22 mouse cellular contexts compared by ENCODE assay signal in genomic region chr15:12895426-12895825, GRCm38 (mm10).
A peak's percentile ranks its signal among the peaks of the same experiment; 100 is the strongest.
DNase-seq lines count a peak whose midpoint lies in the region; ATAC-seq lines count a peak whose summit lies in the region.
"Had no signal": no experiment of that assay in that cellular context is flagged by ENCODE, and none has a peak within 500 bp of the region (broad histone marks: within the 10 kb centered on the region; RNA-seq: fewer than 3 reads in every experiment).

No protein-coding gene starts in this region.

- H3K36me3 ChIP-seq in midbrain, embryonic 15.5 days (replicated peaks), result peaks cover 33% of the 10 kb centered on the region
- H3K36me3 ChIP-seq in midbrain, embryonic 11.5 days (ENCODE audit: control insufficient read depth, insufficient read depth, low read length), result peaks cover 6% of the 10 kb centered on the region
- H3K36me3 ChIP-seq in liver, embryonic 15.5 days (replicated peaks), result peaks cover 62% of the 10 kb centered on the region
- H3K36me3 ChIP-seq in kidney, embryonic 14.5 days (ENCODE audit: control insufficient read depth, insufficient read depth, low read length), result peaks cover 65% of the 10 kb centered on the region

- H3K4me3 ChIP-seq in midbrain, embryonic 15.5 days, result no peak overlapping the region
- H3K4me3 ChIP-seq in midbrain, embryonic 11.5 days (ENCODE audit: low read depth, low read length), result no peak overlapping the region
- no peak overlapping the region for H3K4me3 ChIP-seq in liver, embryonic 15.5 days (replicated peaks)
- no peak overlapping the region for H3K4me3 ChIP-seq in kidney, embryonic 14.5 days (ENCODE audit: low read length)
- H3K4me3 ChIP-seq: forebrain, embryonic 12.5 days; hindbrain, embryonic 12.5 days; intestine, embryonic 15.5 days; kidney, embryonic 15.5 days; limb, embryonic 13.5 days; lung, embryonic 15.5 days; midbrain, embryonic 10.5 days; neural tube, embryonic 12.5 days; stomach, embryonic 15.5 days had no signal

- H3K27me3 ChIP-seq in midbrain, embryonic 15.5 days (replicated peaks), result no peaks in the 10 kb centered on the region
- H3K27me3 ChIP-seq in midbrain, embryonic 11.5 days (ENCODE audit: control insufficient read depth, insufficient read depth, low read length), result no peaks in the 10 kb centered on the region
- no peaks in the 10 kb centered on the region for H3K27me3 ChIP-seq in liver, embryonic 15.5 days
- H3K27me3 ChIP-seq in kidney, embryonic 14.5 days (ENCODE audit: control insufficient read depth, insufficient read depth, low read length), result no peaks in the 10 kb centered on the region
- H3K27me3 ChIP-seq: forebrain, embryonic 12.5 days; hindbrain, embryonic 12.5 days; intestine, embryonic 15.5 days; kidney, embryonic 15.5 days; limb, embryonic 13.5 days; lung, embryonic 15.5 days; neural tube, embryonic 12.5 days; stomach, embryonic 15.5 days had no signal

- 0 out of 2 replicates have a peak, but pooled peaks have one; percentile 49 for ATAC-seq in midbrain, embryonic 15.5 days (replicated peaks)
- ATAC-seq in midbrain, embryonic 11.5 days (ENCODE audit: low FRiP score), result no peak
- ATAC-seq in CD4-positive, CD25-positive, alpha-beta regulatory T cell, adult 4 months, result peak; percentile 94
- peak; percentile 96 for ATAC-seq in activated CD4-positive, CD25-positive, alpha-beta regulatory T cell, adult 4 months
- ATAC-seq in liver, embryonic 15.5 days (ENCODE audit: insufficient read depth), result no peak
- no peak for ATAC-seq in kidney, embryonic 14.5 days (ENCODE audit: low FRiP score, low TSS enrichment)
- ATAC-seq: intestine, embryonic 15.5 days had no signal

- H3K27ac ChIP-seq in midbrain, embryonic 15.5 days, result no peak overlapping the region
- no peak overlapping the region for H3K27ac ChIP-seq in midbrain, embryonic 11.5 days (ENCODE audit: low read depth, low read length)
- H3K27ac ChIP-seq in liver, embryonic 15.5 days (replicated peaks), result peak overlapping the region; percentile 66
- H3K27ac ChIP-seq in kidney, embryonic 14.5 days (ENCODE audit: low read depth, low read length), result no peak overlapping the region
- H3K27ac ChIP-seq: forebrain, embryonic 12.5 days; hindbrain, embryonic 12.5 days; intestine, embryonic 15.5 days; kidney, embryonic 15.5 days; limb, embryonic 13.5 days; lung, embryonic 15.5 days; midbrain, embryonic 10.5 days; neural tube, embryonic 12.5 days; stomach, embryonic 15.5 days had no signal

- H3K9me3 ChIP-seq in midbrain, embryonic 15.5 days, result no peaks in the 10 kb centered on the region
- no peaks in the 10 kb centered on the region for H3K9me3 ChIP-seq in midbrain, embryonic 11.5 days (ENCODE audit: control insufficient read depth, low read length)
- H3K9me3 ChIP-seq in liver, embryonic 15.5 days (replicated peaks), result no peaks in the 10 kb centered on the region
- H3K9me3 ChIP-seq in kidney, embryonic 14.5 days (ENCODE audit: control insufficient read depth, low read length), result no peaks in the 10 kb centered on the region
- H3K9me3 ChIP-seq: forebrain, embryonic 12.5 days; hindbrain, embryonic 12.5 days; intestine, embryonic 15.5 days; kidney, embryonic 15.5 days; limb, embryonic 13.5 days; lung, embryonic 15.5 days; midbrain, embryonic 10.5 days; neural tube, embryonic 12.5 days; stomach, embryonic 15.5 days had no signal

- no peak for DNase-seq in midbrain, embryonic 11.5 days (ENCODE audit: low spot score, missing footprints)
- DNase-seq in gastrocnemius, postnatal 4 days (ENCODE audit: low spot score in 2 of 2), result no peak
- DNase-seq in kidney, adult 18-20 months, result no peak
- DNase-seq: cerebellum, adult 8-10 months; heart, postnatal 10 days; lung, postnatal 4 days; right cerebral cortex, postnatal 14 days had no signal

- H3K9ac ChIP-seq in midbrain, embryonic 15.5 days, result no peak overlapping the region
- H3K9ac ChIP-seq in midbrain, embryonic 11.5 days (ENCODE audit: low read length), result no peak overlapping the region
- H3K9ac ChIP-seq in liver, embryonic 15.5 days, result no peak overlapping the region
- no peak overlapping the region for H3K9ac ChIP-seq in kidney, embryonic 14.5 days (ENCODE audit: low read depth, low read length)
- H3K9ac ChIP-seq: forebrain, embryonic 12.5 days; hindbrain, embryonic 12.5 days; intestine, embryonic 15.5 days; kidney, embryonic 15.5 days; limb, embryonic 13.5 days; lung, embryonic 15.5 days; neural tube, embryonic 12.5 days; stomach, embryonic 15.5 days had no signal

- WGBS in midbrain, embryonic 15.5 days, result 90% methylated on average over 13 of the region's 13 CpGs
- WGBS in midbrain, embryonic 11.5 days, result 92% methylated on average over 13 of the region's 13 CpGs
- WGBS in liver, embryonic 15.5 days (ENCODE audit: insufficient replicate concordance), result 70% methylated on average over 13 of the region's 13 CpGs
- WGBS in kidney, embryonic 14.5 days, result 89% methylated on average over 13 of the region's 13 CpGs

- no peak overlapping the region for H3K4me2 ChIP-seq in midbrain, embryonic 15.5 days
- no peak overlapping the region for H3K4me2 ChIP-seq in midbrain, embryonic 11.5 days
- H3K4me2 ChIP-seq in liver, embryonic 15.5 days, result peak overlapping the region; percentile 59
- no peak overlapping the region for H3K4me2 ChIP-seq in kidney, embryonic 14.5 days (replicated peaks; ENCODE audit: low read depth, low read length)
- H3K4me2 ChIP-seq: forebrain, embryonic 12.5 days; heart, embryonic 11.5 days; hindbrain, embryonic 12.5 days; intestine, embryonic 15.5 days; kidney, embryonic 15.5 days; limb, embryonic 13.5 days; lung, embryonic 15.5 days; neural tube, embryonic 12.5 days; stomach, embryonic 15.5 days had no signal

- no peaks in the 10 kb centered on the region for H3K4me1 ChIP-seq in midbrain, embryonic 15.5 days
- no peaks in the 10 kb centered on the region for H3K4me1 ChIP-seq in midbrain, embryonic 11.5 days (ENCODE audit: control insufficient read depth, insufficient read depth, low read length)
- peaks cover 24% of the 10 kb centered on the region for H3K4me1 ChIP-seq in liver, embryonic 15.5 days (replicated peaks)
- no peaks in the 10 kb centered on the region for H3K4me1 ChIP-seq in kidney, embryonic 14.5 days (ENCODE audit: control insufficient read depth, insufficient read depth, low read length)
- H3K4me1 ChIP-seq: forebrain, embryonic 12.5 days; hindbrain, embryonic 12.5 days; intestine, embryonic 15.5 days; kidney, embryonic 15.5 days; limb, embryonic 13.5 days; lung, embryonic 15.5 days; midbrain, embryonic 10.5 days; neural tube, embryonic 12.5 days; stomach, embryonic 15.5 days had no signal

Comparison
In these comparisons a context has a peak if more than half of its experiments do, and no peak if none do; other contexts are left out.
1. ATAC-seq: peak in midbrain, embryonic 15.5 days (single experiment), CD4-positive, CD25-positive, alpha-beta regulatory T cell, adult 4 months (single experiment) and activated CD4-positive, CD25-positive, alpha-beta regulatory T cell, adult 4 months (single experiment); none in midbrain, embryonic 11.5 days (single experiment), liver, embryonic 15.5 days (single experiment) and kidney, embryonic 14.5 days (single experiment).